Comparison of ENCODE assay signal across 9 mouse cellular contexts in genomic region chr6:108408053-108408452, GRCm38 (mm10).
DNase-seq lines count a peak whose midpoint lies in the region; ATAC-seq and TF ChIP-seq lines count a peak whose summit lies in the region.
"Had no signal": no experiment of that assay in that cellular context is flagged by ENCODE, and none has a peak within 500 bp of the region (broad histone marks: within the 10 kb centered on the region; RNA-seq: fewer than 3 reads in every experiment).

No protein-coding gene starts in this region.

- CTCF ChIA-PET in Patski (lab: Charles Lee): interaction anchor here (0.8 to 4.7 kb wide), 14 partner anchors 9 to 343 kb away, joined by 3 to 32 read pairs (median 4); partner anchors contain the start of gene Setmar

- peaks cover 74% of the 10 kb centered on the region for H3K36me3 ChIP-seq in heart, embryonic 10.5 days

- peak; percentile 83 for ATAC-seq in Patski
- peak; percentile 83 for ATAC-seq in megakaryocyte, adult 5-6 weeks (ENCODE audit: poor library complexity, severe bottlenecking)

- TF ChIP-seq CTCF in Patski (IDR thresholded peaks at IDR 0.05): peak; percentile 82
- TF ChIP-seq CTCF in cortical plate, adult 2 months (IDR thresholded peaks at IDR 0.05; ENCODE audit: extremely low read depth, insufficient read depth, low read length): peak; percentile 73
- TF ChIP-seq CTCF in layer of hippocampus, adult 2 months (conservative IDR thresholded peaks at IDR 0.05): peak; percentile 93

- no peaks in the 10 kb centered on the region for H3K27me3 ChIP-seq in heart, embryonic 10.5 days (ENCODE audit: insufficient read depth, poor library complexity, severe bottlenecking)
- no peaks in the 10 kb centered on the region for H3K27me3 ChIP-seq in Patski
- H3K27me3 ChIP-seq: embryonic facial prominence, embryonic 12.5 days had no signal

- H3K4me1 ChIP-seq in heart, embryonic 10.5 days: no peaks in the 10 kb centered on the region
- H3K4me1 ChIP-seq in cortical plate, adult 2 months (ENCODE audit: control insufficient read depth, insufficient read depth, low read length): no peaks in the 10 kb centered on the region
- H3K4me1 ChIP-seq: embryonic facial prominence, embryonic 12.5 days had no signal

- DNase-seq in heart, adult 11 months: peak; percentile 88
- DNase-seq in heart, embryonic 10.5 days (ENCODE audit: low spot score): no peak
- DNase-seq in Patski (ENCODE audit: low read depth, low spot score): no peak
- peak; percentile 61 for DNase-seq in heart, postnatal 4 days
- peak; percentile 41 to 73 for DNase-seq in layer of hippocampus, adult 2 months (ENCODE audit: low spot score in 2 of 2)
- peak; percentile 26 to 52 for DNase-seq in spleen, postnatal 36 days (ENCODE audit: low spot score in 2 of 2)

- WGBS in heart, embryonic 10.5 days: 95% methylated on average over 3 of the region's 3 CpGs

- in situ Hi-C loops in Patski (cut with MboI; ENCODE audit: low pct_unique_long_range_greater_than_20kb): loop anchor here (5.0 kb wide), 1 partner anchor 306 kb away; no protein-coding TSS in a partner anchor

- no peak overlapping the region for H3K4me3 ChIP-seq in heart, embryonic 10.5 days
- H3K4me3 ChIP-seq in cortical plate, adult 2 months (ENCODE audit: insufficient read depth, low read length): no peak overlapping the region
- no peak overlapping the region for H3K4me3 ChIP-seq in layer of hippocampus, adult 2 months
- H3K4me3 ChIP-seq: embryonic facial prominence, embryonic 12.5 days had no signal

- H3K27ac ChIP-seq in heart, embryonic 10.5 days: no peak overlapping the region
- no peak overlapping the region for H3K27ac ChIP-seq in cortical plate, adult 2 months (ENCODE audit: insufficient read depth, low read length)
- no peak overlapping the region for H3K27ac ChIP-seq in layer of hippocampus, adult 2 months
- H3K27ac ChIP-seq: embryonic facial prominence, embryonic 12.5 days had no signal

- TF ChIP-seq POLR2A in cortical plate, adult 2 months (IDR thresholded peaks at IDR 0.05; ENCODE audit: extremely low read depth, insufficient read depth, low read length): no peak

- no peaks in the 10 kb centered on the region for H3K9me3 ChIP-seq in heart, embryonic 10.5 days
- H3K9me3 ChIP-seq: embryonic facial prominence, embryonic 12.5 days had no signal

- POLR2A ChIA-PET in Patski (lab: Charles Lee): interaction anchor here (0.6 kb wide), 1 partner anchor 8 kb away, joined by 4 read pairs; no protein-coding TSS in a partner anchor

Comparison
In these comparisons a context has a peak if more than half of its experiments do, and no peak if none do; other contexts are left out.
1. DNase-seq: peak in heart, adult 11 months (single experiment), heart, postnatal 4 days (single experiment), layer of hippocampus, adult 2 months (2 of 2) and spleen, postnatal 36 days (2 of 2); none in heart, embryonic 10.5 days (single experiment) and Patski (single experiment).
2. Peak in every context shown above with its lines, with median percentiles within 50 percentile points of each other: CTCF ChIP-seq.